Mouse (Mus musculus) frontal cortex, postnatal 10 days (tissue): ENCODE data around the gene Eml6.
"Not testable (repeated sequence)": the region's sequence is repeated elsewhere in the genome, so short reads cannot be mapped to it uniquely, and the experiment has no call there.

Experiments
- DNase-seq, 2 experiments: peaks; one replicate each; pipeline ENCODE4 v3.0.0; 2022; ENCODE audit warnings: low spot score in 2 of 2, mixed read lengths in 1 of 2

Eml6 gene

DNA sequence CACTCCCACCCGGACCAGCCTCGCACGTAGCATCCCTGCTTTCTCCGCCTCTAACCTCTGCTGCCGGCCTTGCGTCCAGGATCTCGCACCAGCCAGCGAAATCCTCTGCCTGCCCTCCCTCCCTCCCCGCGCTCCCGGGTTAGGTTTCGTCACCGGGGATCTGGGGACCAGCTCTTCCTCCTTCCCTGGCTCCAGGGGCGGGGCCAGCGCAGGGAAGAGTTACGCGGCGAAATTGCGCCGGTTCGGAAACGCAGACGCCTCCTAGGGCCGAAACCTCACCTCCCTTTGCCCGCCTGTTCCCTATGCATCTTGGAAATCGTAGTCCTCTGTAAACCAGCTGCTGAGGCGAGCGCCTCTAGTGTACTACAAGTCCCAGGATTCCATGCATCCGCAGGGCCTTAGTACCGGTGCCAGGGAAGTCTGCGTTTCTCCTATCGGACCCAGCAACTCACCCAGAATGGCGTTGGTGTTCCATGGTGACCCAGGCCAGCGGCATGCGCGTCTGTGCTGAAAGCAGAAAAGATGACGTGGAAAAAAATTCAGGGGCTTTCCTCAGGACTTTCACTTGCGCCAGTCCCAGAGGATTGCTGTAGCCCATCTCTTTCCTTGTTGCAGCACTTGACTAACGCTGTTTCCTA is at the start of gene Eml6:
Gene Eml6 (minus strand): TSS at position 199 of the 638 bp plus-strand sequence.
- DNase-seq = peak; percentile 94 to 95

DNA sequence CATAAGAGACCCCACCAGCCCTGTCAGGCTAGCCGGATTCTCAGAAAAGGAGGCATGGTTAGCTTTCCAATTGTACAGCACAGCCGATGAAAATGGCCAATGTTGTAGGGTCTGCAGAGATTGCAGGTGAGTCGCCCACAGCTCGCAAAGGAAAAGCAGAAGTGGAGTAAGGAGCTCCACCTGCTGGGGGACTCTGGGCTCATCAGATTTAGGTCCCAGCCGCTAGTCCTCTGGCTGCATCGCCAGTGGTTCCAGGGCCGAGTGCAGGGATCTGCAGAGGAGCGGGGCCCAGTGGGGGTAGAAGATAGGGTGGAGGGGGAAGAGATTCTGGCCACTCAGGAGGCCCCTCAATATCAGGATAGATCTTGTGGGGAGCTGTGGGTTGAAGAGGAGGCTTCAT is 31.5 kb upstream of the Eml6 start:
- DNase-seq = no peak

DNA sequence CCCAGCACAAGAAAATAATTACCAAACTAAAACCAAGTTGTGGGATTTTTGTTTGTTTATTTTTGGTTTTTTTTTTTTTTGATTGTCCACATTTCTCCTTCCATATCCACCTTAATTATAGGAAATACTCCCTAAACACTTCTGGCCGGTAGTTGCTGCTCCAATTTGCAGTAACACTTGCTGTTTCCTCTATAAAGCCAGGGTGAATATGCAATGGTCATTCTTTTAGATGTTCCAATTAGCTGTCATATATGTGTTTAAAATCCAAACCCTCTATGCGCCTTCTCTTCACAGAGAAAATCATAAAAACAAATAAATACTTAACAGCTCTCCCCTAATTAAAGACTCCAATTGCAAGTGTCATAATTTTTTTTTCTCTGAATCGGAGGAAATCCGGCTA is 689 bp downstream of the Eml6 start:
- DNase-seq = no peak

DNA sequence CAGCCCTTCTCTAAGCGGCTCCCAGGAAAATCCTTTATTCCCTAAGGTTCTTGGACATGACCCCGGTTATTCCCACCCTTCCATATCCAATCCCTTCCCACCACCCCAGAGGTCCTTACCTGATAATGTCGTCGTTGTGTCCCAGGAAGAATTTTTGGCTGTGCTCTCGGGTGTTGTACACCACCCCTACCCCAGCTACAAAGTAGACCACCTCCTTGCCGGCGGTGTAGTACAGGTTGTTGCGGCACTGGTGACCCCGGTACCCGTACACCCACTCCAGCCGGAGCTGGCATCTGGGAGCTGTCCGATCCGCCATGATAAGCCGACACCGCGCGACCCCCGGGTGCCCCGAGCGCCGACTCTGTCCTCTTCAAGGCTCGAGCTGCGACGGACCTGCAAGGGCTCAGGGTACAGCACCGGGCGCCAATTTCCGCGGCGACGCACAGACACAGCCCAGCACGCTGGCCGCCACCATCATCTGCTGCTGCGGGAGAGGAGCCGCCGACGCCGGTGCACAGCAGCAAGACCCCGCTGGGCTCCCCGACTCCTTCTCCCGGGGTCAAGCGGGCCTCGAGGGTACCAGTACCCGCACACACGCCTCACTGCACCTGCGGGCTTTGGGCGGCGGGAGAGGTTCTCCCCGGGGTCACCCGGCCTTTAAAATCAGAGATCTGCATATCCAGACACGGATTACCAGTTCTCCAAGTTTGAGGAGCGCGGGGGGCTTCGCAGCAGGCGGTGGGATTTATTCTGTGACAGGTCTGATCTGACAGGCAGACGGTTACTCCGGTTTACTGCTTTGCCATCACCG is 1.4 kb downstream of the Eml6 start:
- DNase-seq = peak; percentile 22 to 40

DNA sequence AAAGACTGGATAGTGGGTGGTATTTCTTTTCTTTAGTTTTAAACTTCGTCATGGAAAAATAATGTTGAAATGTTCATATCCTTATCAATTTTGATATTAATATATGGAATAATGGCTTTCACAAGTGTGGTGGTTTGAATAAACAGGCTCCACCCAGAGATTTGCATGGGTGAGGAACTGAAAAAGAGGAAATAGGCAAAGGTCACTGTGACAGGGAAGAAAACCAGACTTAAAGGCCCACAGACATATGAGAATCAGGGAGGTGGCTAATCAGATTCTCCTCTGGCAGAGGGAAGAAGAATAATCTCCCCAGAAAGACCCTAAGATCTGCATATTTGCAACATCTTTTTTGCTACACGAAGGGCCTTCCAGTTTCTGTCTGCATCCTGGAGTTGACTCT is 39.6 kb downstream of the Eml6 start:
- no peak for DNase-seq

DNA sequence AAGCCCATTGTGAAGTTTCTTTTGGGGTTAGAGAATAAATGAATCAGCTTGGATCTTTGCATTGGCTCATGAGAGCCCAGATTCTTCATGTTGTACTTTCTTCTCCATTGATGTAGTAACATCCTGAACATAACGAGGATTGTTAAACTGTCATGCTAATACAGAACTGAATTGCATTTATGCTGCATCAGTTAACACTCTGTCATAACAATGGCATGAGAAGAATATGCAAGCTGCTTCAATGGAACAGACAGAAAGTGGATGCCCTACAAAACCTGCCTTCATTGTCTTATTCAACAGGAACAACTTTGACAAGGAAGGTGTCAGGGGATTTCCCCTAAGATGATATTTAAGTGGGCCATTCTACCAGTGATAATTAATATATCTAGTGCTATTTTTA is 57.0 kb downstream of the Eml6 start:
- no peak for DNase-seq

DNA sequence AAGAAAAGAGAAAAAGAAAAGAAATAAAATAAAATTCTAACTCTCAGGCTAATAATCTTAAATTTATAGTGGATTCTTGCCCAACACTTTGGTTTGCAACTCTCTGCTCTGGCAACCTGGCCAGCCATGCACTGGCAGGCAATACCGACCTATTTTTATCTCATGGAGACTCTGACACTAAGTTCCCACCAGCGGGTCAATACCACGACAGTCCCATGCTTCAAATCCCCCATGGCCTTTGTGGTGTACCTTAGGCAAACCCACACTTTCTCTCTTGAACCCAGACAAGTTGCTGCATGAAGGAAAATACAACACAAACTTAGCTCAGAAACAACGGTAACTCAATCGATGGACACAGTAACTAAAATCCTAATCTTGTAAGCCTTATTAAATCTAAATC is 66.5 kb downstream of the Eml6 start:
- DNase-seq = no peak

DNA sequence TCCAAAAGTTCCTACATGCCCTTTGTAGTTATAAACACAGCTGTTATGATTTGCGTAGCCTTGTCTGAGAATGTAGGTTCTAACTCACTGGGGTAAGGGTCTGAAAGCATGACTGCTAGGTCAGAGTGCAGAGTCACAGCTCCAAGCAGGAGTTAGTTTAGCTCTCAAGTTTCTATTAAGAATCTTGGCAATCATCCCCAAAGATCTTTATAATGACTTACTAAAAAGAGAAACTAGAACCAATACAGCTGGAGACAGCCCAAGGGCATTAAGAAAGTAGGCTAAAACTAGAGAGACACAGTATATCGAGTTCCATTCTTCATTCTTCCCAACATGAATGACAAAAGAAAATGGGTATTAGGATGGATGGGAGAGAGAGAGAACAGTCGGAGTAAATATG is 81.2 kb downstream of the Eml6 start:
- DNase-seq = no peak

DNA sequence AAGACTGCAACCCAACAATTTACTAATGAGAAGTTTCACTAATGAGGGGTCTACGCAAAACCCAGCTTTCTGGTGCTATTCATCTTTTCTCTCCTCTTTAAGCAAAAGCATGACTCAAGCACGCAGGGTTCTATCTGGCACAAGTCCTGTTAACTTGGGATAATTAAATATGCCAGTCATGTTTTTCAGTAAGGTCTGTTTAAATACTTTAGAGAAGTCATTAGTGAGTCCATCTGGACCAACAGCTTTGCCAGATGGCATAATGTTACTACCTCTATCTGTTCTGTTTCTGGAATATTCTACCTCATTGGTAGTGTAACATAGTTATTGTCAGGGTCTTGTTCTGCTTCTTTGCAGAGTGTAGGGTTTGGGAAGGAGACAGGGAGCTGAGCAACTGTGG is 101.5 kb downstream of the Eml6 start:
- no peak for DNase-seq

DNA sequence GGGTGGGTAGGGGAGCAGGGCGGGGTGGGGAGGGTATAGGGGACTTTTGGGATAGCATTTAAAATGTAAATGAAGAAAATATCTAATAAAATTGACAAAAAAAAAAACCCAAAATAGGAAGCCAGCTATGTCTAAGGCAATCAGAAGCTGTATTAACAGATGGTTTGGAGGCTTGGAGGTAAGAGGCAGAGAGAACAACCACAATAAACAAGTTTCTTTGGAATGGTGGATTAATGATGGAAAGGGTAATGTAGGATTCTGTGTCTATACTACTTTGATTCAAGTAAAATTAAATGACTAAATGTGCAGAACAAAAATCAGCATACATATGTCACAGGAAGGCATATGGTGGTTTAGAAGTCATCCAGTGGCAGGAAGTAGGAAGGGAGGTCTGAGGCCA is 102.0 kb downstream of the Eml6 start:
- DNase-seq = no peak

DNA sequence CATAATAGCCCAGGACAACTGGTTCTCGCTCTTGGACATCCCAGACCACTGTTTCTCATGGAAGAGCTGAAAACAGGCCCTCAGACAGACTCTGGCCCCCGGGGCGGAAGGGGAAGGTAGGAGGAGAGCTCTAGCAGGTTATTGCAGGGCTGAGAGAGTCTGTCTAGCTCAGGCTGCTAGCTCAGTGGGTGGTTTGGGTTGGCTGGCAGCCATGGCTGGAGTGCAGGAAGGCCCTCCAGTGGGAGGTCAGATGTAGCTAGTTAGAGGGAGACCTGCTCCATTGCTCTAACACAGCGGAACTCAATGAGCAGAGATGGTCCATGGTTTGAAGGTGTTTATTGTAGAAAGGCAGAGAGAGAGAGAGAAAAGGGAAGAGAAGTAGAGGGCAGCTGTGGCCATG is 112.7 kb downstream of the Eml6 start:
- DNase-seq = no peak

DNA sequence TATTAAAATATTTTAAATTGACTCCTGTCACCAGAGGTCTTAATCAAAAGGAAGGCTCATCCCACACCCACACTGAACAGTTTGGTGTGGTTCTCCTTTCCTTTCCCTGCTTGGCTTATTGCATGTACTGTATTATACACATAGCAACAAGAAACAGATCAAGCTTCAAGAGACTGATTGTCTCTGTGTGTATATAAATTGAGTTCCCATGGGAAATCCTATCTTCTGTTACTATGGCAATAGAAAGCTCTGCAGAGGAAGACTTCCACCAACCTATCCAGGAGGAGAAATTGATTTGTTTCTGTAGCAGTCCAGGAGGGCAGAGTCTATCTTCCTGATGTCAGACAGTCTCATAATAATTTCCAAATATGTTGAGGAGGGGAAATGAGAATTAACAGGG is 116.5 kb downstream of the Eml6 start:
- no peak for DNase-seq

DNA sequence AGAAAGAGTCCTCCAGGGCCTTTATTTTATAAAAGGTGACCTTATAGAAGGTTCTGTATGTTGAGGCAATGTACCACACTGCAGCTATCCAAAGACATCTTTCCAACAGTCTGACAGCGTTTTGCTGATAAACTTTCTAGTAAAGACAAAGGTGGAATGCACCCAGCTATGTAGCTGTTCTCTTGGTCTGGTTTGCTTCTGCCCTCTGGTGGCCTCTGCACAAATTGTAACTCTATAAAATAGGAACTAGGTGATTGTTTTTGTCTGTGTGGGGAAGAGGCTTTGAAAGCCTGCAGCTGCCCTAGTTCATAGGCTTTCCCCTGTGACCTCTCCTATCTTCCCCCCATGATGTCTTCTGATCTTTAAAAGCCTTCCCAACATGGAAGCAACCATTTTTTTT is 140.7 kb downstream of the Eml6 start:
- peak in 1 of 2 experiments; percentile 64 for DNase-seq

DNA sequence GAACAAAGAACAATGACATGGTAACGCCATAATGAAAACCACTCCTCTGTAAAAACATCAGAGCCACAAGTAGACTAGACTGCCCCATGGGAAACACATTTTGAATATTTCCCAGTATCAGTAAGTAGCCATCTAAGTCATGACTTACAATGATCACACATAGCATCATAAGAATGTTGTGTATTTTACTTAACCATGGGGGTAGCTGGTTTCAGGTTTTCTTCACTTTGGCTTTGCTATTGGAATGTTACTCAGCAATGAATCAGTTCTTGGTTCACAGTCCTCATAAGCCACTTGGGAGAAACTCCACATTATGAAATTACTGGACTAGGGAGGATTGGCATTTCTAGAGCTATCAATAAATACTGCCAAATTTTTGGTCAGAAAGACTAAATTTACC is 141.5 kb downstream of the Eml6 start:
- no peak for DNase-seq

DNA sequence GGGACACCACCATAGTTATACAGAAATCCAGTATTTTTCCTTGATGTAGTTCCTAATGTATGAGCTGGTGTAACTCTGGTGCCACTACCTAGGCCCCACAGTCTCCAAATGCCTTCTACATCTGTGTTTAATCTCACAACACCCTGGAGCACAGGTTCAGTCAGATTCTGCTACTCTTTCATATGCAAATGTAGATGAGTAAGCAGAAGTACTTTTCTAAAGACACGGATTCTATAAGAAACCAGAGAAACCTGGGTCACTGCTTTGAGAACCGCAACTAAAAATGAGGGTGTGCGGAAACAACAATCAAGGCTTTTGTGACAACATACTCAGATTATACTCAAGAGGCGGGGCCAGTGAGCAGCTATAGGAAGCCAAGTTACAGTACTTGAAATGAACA is 142.8 kb downstream of the Eml6 start:
- DNase-seq = no peak

DNA sequence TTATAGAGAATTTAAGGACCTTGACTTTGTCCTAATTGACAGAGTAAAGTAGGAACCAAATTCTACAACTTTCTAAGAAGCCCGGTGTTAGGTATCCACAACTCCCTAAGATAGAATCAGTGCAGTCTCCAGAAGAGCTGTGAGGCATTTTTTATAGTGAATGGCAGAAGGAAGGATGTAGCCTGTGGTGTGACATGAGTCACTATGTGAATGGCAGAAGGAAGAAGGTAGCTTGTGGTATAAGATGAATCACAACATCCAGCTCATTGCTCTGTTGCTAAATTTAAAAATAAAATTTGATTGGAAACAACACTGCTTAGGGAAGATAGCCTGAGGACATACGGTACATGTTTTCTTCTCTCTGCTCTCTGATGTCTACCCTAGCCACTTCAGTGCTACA is 146.2 kb downstream of the Eml6 start:
- no peak for DNase-seq

DNA sequence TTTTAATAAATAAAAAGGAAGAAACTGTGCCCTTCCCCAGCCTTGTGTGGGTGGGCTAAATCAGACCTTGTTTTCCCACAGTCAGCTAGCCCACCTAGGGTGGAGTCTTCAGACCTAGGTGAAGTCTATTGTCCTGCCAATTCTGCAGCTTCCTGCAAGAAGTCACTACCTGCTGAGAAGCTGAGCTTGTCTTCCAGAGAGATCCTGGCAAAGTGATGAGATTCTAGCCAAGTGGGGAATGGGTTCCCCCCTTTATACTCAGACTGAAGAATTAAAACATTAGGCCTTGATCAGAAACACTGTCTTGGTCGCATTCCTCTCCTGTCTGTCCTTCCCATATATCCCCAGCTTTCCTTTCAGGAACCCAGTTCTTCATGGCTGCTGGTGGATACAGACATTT is 147.9 kb downstream of the Eml6 start:
- no peak for DNase-seq

DNA sequence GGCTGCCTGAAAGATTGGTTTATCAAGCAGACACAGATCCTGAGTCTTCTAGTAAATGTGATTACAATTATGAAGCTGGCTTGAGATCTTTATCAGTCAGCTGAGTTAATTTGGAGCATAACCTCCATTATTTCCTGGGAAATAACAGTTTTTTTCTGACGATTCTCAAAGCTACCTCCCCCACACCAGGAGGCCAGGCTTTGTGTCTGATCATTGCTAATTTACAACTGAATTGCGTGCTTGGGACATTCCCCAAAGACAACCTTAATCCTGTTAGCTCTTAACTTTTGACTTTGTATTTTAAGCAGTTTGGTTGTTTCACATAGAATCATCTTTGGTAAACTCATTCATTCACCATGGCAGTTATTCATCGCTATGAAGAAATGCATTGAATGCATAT is 148.6 kb downstream of the Eml6 start:
- no peak for DNase-seq

DNA sequence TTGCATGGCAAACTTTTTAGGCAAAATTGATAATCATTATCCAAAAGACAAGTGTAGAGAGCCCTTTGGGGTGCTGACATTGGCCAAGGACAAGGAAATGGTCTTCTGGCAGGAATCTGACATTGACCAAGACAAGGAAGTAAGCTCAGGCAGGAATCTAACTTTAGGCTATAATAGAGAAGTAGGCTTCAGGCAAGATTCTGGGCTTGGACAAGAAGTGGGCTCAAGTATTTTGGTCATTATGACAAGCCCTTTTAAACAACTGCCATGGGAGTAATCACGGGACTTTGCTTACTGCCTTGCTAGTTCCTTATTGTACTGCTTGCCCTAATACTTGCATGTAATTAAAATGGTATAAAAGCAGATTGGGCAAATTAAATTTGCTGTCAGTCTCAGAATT is 151.1 kb downstream of the Eml6 start:
- not testable (repeated sequence) for DNase-seq

DNA sequence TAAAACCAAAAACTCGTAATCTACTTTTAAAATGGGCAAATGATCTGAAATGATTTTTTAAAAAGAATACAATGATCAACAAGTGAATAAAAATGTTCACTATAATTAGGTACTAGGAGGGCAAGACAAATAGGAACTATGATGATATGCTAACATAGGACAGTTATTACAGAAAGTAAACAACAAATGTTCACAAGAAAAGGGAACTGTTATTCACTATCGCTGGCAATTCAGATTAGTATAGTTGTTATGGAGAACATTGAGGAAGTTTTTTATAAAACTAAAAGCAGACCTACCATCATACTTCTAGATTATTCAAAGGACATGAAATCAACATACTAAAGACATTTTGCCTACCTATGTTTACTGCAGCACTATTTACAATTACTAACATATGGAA is 155.7 kb downstream of the Eml6 start:
- no peak for DNase-seq

DNA sequence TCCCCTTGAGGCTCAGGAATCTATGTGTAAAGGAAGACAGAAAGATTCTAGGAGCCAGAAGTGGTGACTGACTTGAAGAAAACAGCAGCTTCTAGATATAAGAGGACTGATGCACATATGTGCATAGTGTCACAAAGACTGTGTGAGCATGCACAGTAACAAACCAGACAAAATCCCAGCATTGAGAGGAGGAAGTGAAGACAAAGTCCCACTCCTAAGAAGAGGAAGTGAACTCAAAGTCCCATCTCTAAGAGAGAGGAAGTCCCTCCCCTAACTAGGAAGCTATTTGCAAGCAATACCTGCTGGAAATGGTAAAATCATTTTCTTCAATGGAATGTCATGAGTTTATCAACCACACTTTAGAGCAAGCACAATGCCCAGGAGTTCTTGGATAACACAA is 161.6 kb downstream of the Eml6 start:
- DNase-seq = no peak

DNA sequence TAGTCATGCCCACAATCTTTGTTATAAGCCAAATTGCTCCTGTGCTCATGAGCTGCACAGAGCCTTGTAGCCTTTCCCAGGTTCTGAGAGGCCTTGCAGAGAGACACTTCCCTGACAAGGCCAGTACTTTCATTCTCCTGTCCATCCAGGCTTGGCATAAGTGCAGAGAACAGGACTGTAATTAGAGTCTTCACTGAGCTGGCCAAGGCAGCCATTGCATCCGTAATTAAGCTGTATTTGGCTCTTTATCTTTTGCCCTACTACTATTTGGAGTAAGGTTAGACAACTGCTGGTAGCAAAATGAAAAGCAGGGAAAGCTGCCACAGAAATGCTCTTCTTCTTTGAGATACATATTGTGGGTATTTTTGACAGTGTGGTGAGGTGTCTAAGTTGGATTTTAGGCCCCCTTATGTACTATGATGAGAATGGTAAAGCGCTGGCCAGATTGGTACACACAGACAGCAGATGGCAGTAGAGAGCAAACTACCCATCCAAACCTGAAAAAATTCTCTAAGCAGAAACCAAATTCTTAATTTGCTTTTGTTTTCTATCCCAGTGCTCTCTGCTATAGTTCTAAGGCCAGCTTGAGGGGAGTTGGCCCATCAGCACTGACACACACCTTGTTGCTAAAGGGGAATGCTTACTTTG is 164.0 kb downstream of the Eml6 start:
- DNase-seq = peak in 1 of 2 experiments; percentile 29

DNA sequence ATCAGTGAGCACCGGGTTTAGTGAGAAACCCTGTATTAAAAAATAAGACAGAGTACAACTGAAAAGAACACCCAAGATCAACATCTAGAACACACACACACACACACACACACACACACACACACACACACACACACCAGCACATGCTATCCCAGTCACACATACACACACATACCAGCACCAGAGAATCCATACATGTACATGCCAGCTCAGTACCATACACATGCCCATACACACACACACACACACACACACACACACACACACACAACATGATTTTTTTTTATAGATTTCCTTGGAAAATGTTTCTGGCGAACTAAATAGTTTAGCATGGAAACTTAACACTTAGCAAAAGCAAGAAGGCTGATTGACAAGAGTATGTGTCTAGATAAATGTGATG is 164.8 kb downstream of the Eml6 start:
- DNase-seq = no peak
